Mouse (Mus musculus): ENCODE results near the gene Esrra. TPM values are rescaled to one million over a fixed set of nuclear protein-coding genes. Genes with fewer than 3 reads are reported as not detected.

The Esrra gene
- polyA plus RNA-seq, 1 experiment from 2014 or later: 5.9 TPM

GRCm38 (mm10) chr19:6937541-6938465 lies 16.2 kb upstream of the Esrra start:
- H3K36me3 ChIP-seq (ENCODE audit: control insufficient read depth, insufficient read depth, low read length): no peaks in the 10 kb centered on the region
- H3K4me2 ChIP-seq: no peak overlapping the region
- H3K9me3 ChIP-seq (ENCODE audit: control insufficient read depth, low read length): no peaks in the 10 kb centered on the region
- ATAC-seq (replicated peaks; ENCODE audit: low FRiP score): no peak
- peaks cover 34% of the 10 kb centered on the region for H3K27me3 ChIP-seq (replicated peaks; ENCODE audit: control insufficient read depth, insufficient read depth, low read length)
- DNase-seq (ENCODE audit: low spot score): no peak
- no peak overlapping the region for H3K27ac ChIP-seq (ENCODE audit: low read depth, low read length)
- H3K9ac ChIP-seq (ENCODE audit: low read depth, low read length): no peak overlapping the region
- peaks cover 12% of the 10 kb centered on the region for H3K4me1 ChIP-seq (replicated peaks; ENCODE audit: control insufficient read depth, insufficient read depth, low read length)
- WGBS: 83% methylated on average over 16 of the region's 16 CpGs
- no peak overlapping the region for H3K4me3 ChIP-seq (ENCODE audit: low read depth, low read length)

DNA sequence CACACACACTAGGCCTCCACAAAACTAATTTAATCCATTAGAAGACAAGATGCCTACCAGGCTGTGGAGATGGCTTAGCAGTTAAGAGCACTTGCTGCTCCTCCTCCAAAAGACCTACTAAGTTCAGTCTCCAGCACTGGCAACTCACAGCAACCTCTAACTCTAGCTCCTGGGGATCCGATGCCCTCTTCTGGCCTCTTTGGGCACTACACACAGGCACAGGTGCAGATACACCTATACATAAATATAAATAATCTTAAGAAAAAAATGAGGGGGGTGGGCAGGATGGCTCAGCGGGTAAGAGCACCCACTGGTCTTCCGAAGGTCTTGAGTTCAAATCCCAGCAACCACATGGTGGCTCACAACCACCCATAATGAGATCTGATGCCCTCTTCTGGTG lies 14.7 kb upstream of the Esrra start:
- Histone ChIP-seq H3K9ac (ENCODE audit: low read depth, low read length) (no peak overlapping the region), H3K27me3 (replicated peaks; ENCODE audit: control insufficient read depth, insufficient read depth, low read length) (peaks cover 49% of the 10 kb centered on the region), H3K27ac (ENCODE audit: low read depth, low read length) (no peak overlapping the region), H3K4me1 (replicated peaks; ENCODE audit: control insufficient read depth, insufficient read depth, low read length) (peaks cover 9% of the 10 kb centered on the region), H3K4me3 (ENCODE audit: low read depth, low read length) (no peak overlapping the region), H3K36me3 (ENCODE audit: control insufficient read depth, insufficient read depth, low read length) (no peaks in the 10 kb centered on the region), H3K9me3 (ENCODE audit: control insufficient read depth, low read length) (no peaks in the 10 kb centered on the region), H3K4me2 (no peak overlapping the region)
- ATAC-seq (replicated peaks; ENCODE audit: low FRiP score): no peak
- no peak for DNase-seq (ENCODE audit: low spot score)
- WGBS: 22% methylated on average over 3 of the region's 3 CpGs

- Histone ChIP-seq H3K4me3 (ENCODE audit: low read depth, low read length) (peak within 1 kb of the TSS; percentile 28), H3K9me3 (ENCODE audit: control insufficient read depth, low read length) (no peaks in the 10 kb centered on the region), H3K4me2 (peak within 1 kb of the TSS; percentile 46), H3K27ac (ENCODE audit: low read depth, low read length) (no peak within 1 kb of the TSS), H3K27me3 (replicated peaks; ENCODE audit: control insufficient read depth, insufficient read depth, low read length) (peaks cover 65% of the 10 kb centered on the region), H3K4me1 (replicated peaks; ENCODE audit: control insufficient read depth, insufficient read depth, low read length) (no peaks in the 10 kb centered on the region; the same call in 1 of the 2 replicates), H3K36me3 (ENCODE audit: control insufficient read depth, insufficient read depth, low read length) (no peaks in the 10 kb centered on the region), H3K9ac (ENCODE audit: low read depth, low read length) (no peak within 1 kb of the TSS)
- ATAC-seq (replicated peaks; ENCODE audit: low FRiP score) (no peak), DNase-seq (ENCODE audit: low spot score) (no peak)
- WGBS: 17% methylated on average over 23 of the region's 23 CpGs
Observed at GRCm38 (mm10) chr19:6934195-6934977, 12.8 kb upstream of the Esrra start, which contains the start of gene Kcnk4. TSS of gene Kcnk4 (minus strand) at chr19:6934515.

DNA sequence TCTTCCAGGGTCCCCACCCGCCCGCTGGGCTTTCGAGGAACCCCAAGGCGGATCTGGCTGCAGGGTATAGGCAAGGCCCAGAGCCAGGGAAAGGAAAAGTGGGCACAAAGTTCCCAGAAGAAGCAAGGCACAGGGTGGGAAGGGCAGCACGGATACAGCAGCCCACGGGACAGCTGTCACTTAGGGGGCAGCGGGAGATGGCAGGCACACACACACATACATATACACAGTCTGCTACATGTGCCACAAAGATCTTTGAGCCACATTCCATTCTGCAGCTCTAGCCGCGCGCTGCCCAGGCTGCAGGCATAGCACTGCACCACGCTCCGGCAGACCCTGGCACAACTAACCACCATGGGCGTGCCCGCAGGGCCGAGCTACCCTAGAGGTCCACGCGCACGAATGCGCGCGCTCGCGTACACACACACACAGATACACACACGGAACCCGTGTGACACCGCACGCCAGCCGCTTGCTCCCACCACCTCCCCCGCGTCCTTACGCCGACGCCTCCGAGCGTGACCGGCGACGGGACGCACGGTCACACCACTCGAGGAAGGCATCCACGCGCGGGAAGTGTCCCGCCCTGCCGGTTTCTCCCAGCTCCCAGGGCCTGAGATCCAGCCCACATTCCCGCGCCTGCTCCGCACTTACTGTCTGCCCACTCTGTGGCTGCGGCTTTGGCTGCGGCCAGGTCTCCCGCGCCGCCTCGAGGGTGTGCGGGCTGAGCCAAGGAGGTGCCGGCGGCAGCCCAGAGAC lies 12.0 kb upstream of the Esrra start:
- H3K4me1 ChIP-seq (replicated peaks; ENCODE audit: control insufficient read depth, insufficient read depth, low read length): no peaks in the 10 kb centered on the region; the same call in 1 of the 2 replicates
- DNase-seq (ENCODE audit: low spot score) (no peak), ATAC-seq (replicated peaks; ENCODE audit: low FRiP score) (no peak)
- H3K9me3 ChIP-seq (ENCODE audit: control insufficient read depth, low read length): no peaks in the 10 kb centered on the region
- H3K27ac ChIP-seq (ENCODE audit: low read depth, low read length): no peak overlapping the region
- no peak overlapping the region for H3K9ac ChIP-seq (ENCODE audit: low read depth, low read length)
- H3K27me3 ChIP-seq (replicated peaks; ENCODE audit: control insufficient read depth, insufficient read depth, low read length): peaks cover 73% of the 10 kb centered on the region
- peak overlapping the region; percentile 28 for H3K4me3 ChIP-seq (ENCODE audit: low read depth, low read length)
- no peaks in the 10 kb centered on the region for H3K36me3 ChIP-seq (ENCODE audit: control insufficient read depth, insufficient read depth, low read length)
- WGBS: 8% methylated on average over 58 of the region's 58 CpGs
- peak overlapping the region; percentile 46 for H3K4me2 ChIP-seq

GRCm38 (mm10) chr19:6933102-6933435 lies 11.5 kb upstream of the Esrra start:
- no peak overlapping the region for H3K4me3 ChIP-seq (ENCODE audit: low read depth, low read length)

DNA sequence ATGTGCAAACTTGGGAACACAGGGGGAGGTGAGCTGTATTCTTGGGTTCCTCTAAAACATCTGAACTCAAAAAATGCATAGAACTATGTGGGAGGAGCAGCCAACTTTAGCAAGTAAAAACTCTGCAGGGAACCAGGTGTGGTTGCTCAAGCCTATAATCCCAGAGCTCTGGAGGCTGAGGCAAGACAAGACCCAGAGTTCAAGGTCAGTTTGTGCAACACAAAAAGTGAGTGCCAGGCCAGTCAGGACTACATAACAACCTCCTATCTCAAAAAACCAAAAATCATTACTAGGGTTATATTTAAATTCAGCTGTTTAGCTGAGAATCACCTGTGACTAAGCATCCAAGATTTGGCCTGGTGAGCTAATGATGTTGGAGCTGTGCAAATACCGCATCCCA lies 10.4 kb upstream of the Esrra start:
- Histone ChIP-seq H3K9me3 (ENCODE audit: control insufficient read depth, low read length) (no peaks in the 10 kb centered on the region), H3K27ac (ENCODE audit: low read depth, low read length) (no peak overlapping the region), H3K4me2 (no peak overlapping the region), H3K4me3 (ENCODE audit: low read depth, low read length) (no peak overlapping the region), H3K9ac (ENCODE audit: low read depth, low read length) (no peak overlapping the region), H3K4me1 (replicated peaks; ENCODE audit: control insufficient read depth, insufficient read depth, low read length) (peaks cover under 1% of the 10 kb centered on the region; the same call in 1 of the 2 replicates), H3K27me3 (replicated peaks; ENCODE audit: control insufficient read depth, insufficient read depth, low read length) (peaks cover 89% of the 10 kb centered on the region), H3K36me3 (ENCODE audit: control insufficient read depth, insufficient read depth, low read length) (no peaks in the 10 kb centered on the region)
- 54% methylated on average over 1 of the region's 1 CpGs for WGBS
- ATAC-seq (replicated peaks; ENCODE audit: low FRiP score) (no peak), DNase-seq (ENCODE audit: low spot score) (no peak)

More at GRCm38 (mm10) chr19:6933102-6933435, 11.5 kb upstream of the Esrra start:
- DNase-seq (ENCODE audit: low spot score): no peak
- Histone ChIP-seq H3K4me2 (no peak overlapping the region), H3K9ac (ENCODE audit: low read depth, low read length) (no peak overlapping the region), H3K4me1 (replicated peaks; ENCODE audit: control insufficient read depth, insufficient read depth, low read length) (no peaks in the 10 kb centered on the region; the same call in 1 of the 2 replicates), H3K27ac (ENCODE audit: low read depth, low read length) (no peak overlapping the region), H3K27me3 (replicated peaks; ENCODE audit: control insufficient read depth, insufficient read depth, low read length) (peaks cover 78% of the 10 kb centered on the region), H3K36me3 (ENCODE audit: control insufficient read depth, insufficient read depth, low read length) (no peaks in the 10 kb centered on the region), H3K9me3 (ENCODE audit: control insufficient read depth, low read length) (no peaks in the 10 kb centered on the region)
- no peak for ATAC-seq (replicated peaks; ENCODE audit: low FRiP score)
- 24% methylated on average over 4 of the region's 4 CpGs for WGBS

DNA sequence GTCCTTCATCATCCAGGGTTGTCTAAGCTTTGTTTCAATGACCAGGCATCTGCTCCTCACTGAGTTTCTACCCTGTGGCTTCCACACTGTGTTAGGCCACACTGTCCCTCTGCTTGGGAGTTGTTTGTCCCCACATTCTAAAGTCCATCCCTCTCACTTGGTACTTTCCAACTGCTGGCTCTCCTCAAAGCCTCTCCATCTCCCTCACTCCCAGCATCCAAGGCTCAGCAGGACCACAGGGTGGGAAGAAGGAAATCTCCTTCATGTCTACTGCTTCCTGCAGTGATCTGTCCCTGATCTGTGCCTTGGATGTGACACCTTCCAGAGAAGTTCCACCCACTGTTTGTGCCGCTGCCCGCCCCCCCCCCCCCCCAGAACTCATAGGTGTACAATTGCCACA lies 9.4 kb upstream of the Esrra start:
- Histone ChIP-seq H3K4me1 (replicated peaks; ENCODE audit: control insufficient read depth, insufficient read depth, low read length) (peaks cover 4% of the 10 kb centered on the region; the same call in 1 of the 2 replicates), H3K27me3 (replicated peaks; ENCODE audit: control insufficient read depth, insufficient read depth, low read length) (peaks cover 96% of the 10 kb centered on the region), H3K36me3 (ENCODE audit: control insufficient read depth, insufficient read depth, low read length) (no peaks in the 10 kb centered on the region), H3K4me3 (ENCODE audit: low read depth, low read length) (no peak overlapping the region), H3K9ac (ENCODE audit: low read depth, low read length) (no peak overlapping the region), H3K4me2 (no peak overlapping the region), H3K9me3 (ENCODE audit: control insufficient read depth, low read length) (no peaks in the 10 kb centered on the region), H3K27ac (ENCODE audit: low read depth, low read length) (no peak overlapping the region)
- 0% methylated on average over 1 of the region's 2 CpGs for WGBS
- DNase-seq (ENCODE audit: low spot score): no peak
- no peak for ATAC-seq (replicated peaks; ENCODE audit: low FRiP score)

DNA sequence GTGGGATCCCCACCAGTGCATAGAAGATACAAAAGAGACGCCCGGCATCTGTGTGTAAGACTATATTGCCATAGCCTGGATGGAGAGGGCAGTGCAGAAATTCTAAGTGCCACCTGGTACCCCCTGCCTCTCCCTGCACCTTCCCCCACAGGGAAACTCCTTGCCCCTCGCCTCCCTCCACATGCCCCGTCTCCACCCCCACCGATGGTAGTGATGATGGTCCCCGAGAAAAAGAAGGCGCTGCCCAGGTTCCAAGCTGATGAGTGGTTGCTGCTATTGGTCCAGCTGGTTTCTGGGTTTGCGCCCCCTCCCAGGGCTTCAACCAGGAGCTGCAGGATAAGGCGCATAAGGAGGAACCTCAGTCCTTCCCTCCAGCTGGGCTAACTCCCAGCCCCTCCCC lies 6.5 kb upstream of the Esrra start:
- H3K4me1 ChIP-seq (replicated peaks; ENCODE audit: control insufficient read depth, insufficient read depth, low read length): peaks cover 16% of the 10 kb centered on the region
- no peak overlapping the region for H3K4me3 ChIP-seq (ENCODE audit: low read depth, low read length)
- peaks cover 93% of the 10 kb centered on the region for H3K27me3 ChIP-seq (replicated peaks; ENCODE audit: control insufficient read depth, insufficient read depth, low read length)
- H3K4me2 ChIP-seq: no peak overlapping the region
- no peak for DNase-seq (ENCODE audit: low spot score)
- H3K9ac ChIP-seq (ENCODE audit: low read depth, low read length): no peak overlapping the region
- H3K27ac ChIP-seq (ENCODE audit: low read depth, low read length): no peak overlapping the region
- no peak for ATAC-seq (replicated peaks; ENCODE audit: low FRiP score)
- H3K9me3 ChIP-seq (ENCODE audit: control insufficient read depth, low read length): no peaks in the 10 kb centered on the region
- no peaks in the 10 kb centered on the region for H3K36me3 ChIP-seq (ENCODE audit: control insufficient read depth, insufficient read depth, low read length)
- 14% methylated on average over 9 of the region's 9 CpGs for WGBS

All from liver, embryonic 11.5 days (tissue).